Mouse (Mus musculus): Measurements from ENCODE around the gene Cdkl4. TPM values are rescaled to one million over a fixed set of nuclear protein-coding genes. Genes with fewer than 3 reads are reported as not detected.
"Not testable (repeated sequence)": the region's sequence is repeated elsewhere in the genome, so short reads cannot be mapped to it uniquely, and the experiment has no call there.

The Cdkl4 gene
- polyA plus RNA-seq, 1 experiment from 2014 or later = 1.4 TPM

GRCm38 (mm10) chr17:80572187-80572935 is 5.3 kb downstream of the Cdkl4 start:
- no peak for ATAC-seq (replicated peaks; ENCODE audit: insufficient number of reproducible peaks, low FRiP score, low TSS enrichment, low read depth)
- Histone ChIP-seq H3K4me2 (ENCODE audit: low read depth, low read length) (no peak overlapping the region), H3K36me3 (replicated peaks; ENCODE audit: control insufficient read depth, insufficient read depth, low read depth, low read length) (no peaks in the 10 kb centered on the region), H3K27me3 (ENCODE audit: control insufficient read depth, insufficient read depth, low read length) (no peaks in the 10 kb centered on the region), H3K4me1 (ENCODE audit: control insufficient read depth, insufficient read depth, low read length) (no peaks in the 10 kb centered on the region; the same call in 1 of the 2 replicates), H3K4me3 (ENCODE audit: low read depth, low read length) (no peak overlapping the region), H3K9ac (replicated peaks; ENCODE audit: low read length) (no peak overlapping the region), H3K9me3 (replicated peaks; ENCODE audit: control insufficient read depth, low read length) (no peaks in the 10 kb centered on the region), H3K27ac (replicated peaks; ENCODE audit: low read depth, low read length) (no peak overlapping the region)
- WGBS = 88% methylated on average over 13 of the region's 13 CpGs
- DNase-seq (ENCODE audit: low spot score) = no peak

GRCm38 (mm10) chr17:80571460-80571859 is 6.2 kb downstream of the Cdkl4 start:
- H3K9ac ChIP-seq (replicated peaks; ENCODE audit: low read length) = no peak overlapping the region
- 89% methylated on average over 4 of the region's 4 CpGs for WGBS
- DNase-seq (ENCODE audit: low spot score) (no peak), ATAC-seq (replicated peaks; ENCODE audit: insufficient number of reproducible peaks, low FRiP score, low TSS enrichment, low read depth) (no peak; the same call in 1 of the 2 replicates)
- H3K36me3 ChIP-seq (replicated peaks; ENCODE audit: control insufficient read depth, insufficient read depth, low read depth, low read length) = no peaks in the 10 kb centered on the region
- no peak overlapping the region for H3K4me2 ChIP-seq (ENCODE audit: low read depth, low read length)
- no peaks in the 10 kb centered on the region for H3K9me3 ChIP-seq (replicated peaks; ENCODE audit: control insufficient read depth, low read length)
- H3K27ac ChIP-seq (replicated peaks; ENCODE audit: low read depth, low read length) = no peak overlapping the region
- H3K27me3 ChIP-seq (ENCODE audit: control insufficient read depth, insufficient read depth, low read length) = no peaks in the 10 kb centered on the region
- H3K4me1 ChIP-seq (ENCODE audit: control insufficient read depth, insufficient read depth, low read length) = no peaks in the 10 kb centered on the region; the same call in 1 of the 2 replicates
- no peak overlapping the region for H3K4me3 ChIP-seq (ENCODE audit: low read depth, low read length)

- not testable (repeated sequence) for H3K4me3 ChIP-seq (ENCODE audit: low read depth, low read length); ATAC-seq (replicated peaks; ENCODE audit: insufficient number of reproducible peaks, low FRiP score, low TSS enrichment, low read depth); H3K9ac ChIP-seq (replicated peaks; ENCODE audit: low read length); H3K9me3 ChIP-seq (replicated peaks; ENCODE audit: control insufficient read depth, low read length); H3K36me3 ChIP-seq (replicated peaks; ENCODE audit: control insufficient read depth, insufficient read depth, low read depth, low read length); H3K27me3 ChIP-seq (ENCODE audit: control insufficient read depth, insufficient read depth, low read length); H3K4me1 ChIP-seq (ENCODE audit: control insufficient read depth, insufficient read depth, low read length); H3K4me2 ChIP-seq (ENCODE audit: low read depth, low read length); H3K27ac ChIP-seq (replicated peaks; ENCODE audit: low read depth, low read length); DNase-seq (ENCODE audit: low spot score)
- WGBS = 85% methylated on average over 1 of the region's 2 CpGs
Measured at GRCm38 (mm10) chr17:80569718-80570117, 7.9 kb downstream of the Cdkl4 start.

GRCm38 (mm10) chr17:80568842-80569601 is 8.6 kb downstream of the Cdkl4 start:
- H3K36me3 ChIP-seq (replicated peaks; ENCODE audit: control insufficient read depth, insufficient read depth, low read depth, low read length) = no peaks in the 10 kb centered on the region
- 89% methylated on average over 6 of the region's 6 CpGs for WGBS
- H3K4me3 ChIP-seq (ENCODE audit: low read depth, low read length) = no peak overlapping the region
- H3K9ac ChIP-seq (replicated peaks; ENCODE audit: low read length) = no peak overlapping the region
- H3K27me3 ChIP-seq (ENCODE audit: control insufficient read depth, insufficient read depth, low read length) = no peaks in the 10 kb centered on the region
- DNase-seq (ENCODE audit: low spot score) (no peak), ATAC-seq (replicated peaks; ENCODE audit: insufficient number of reproducible peaks, low FRiP score, low TSS enrichment, low read depth) (no peak)
- no peak overlapping the region for H3K27ac ChIP-seq (replicated peaks; ENCODE audit: low read depth, low read length)
- H3K4me2 ChIP-seq (ENCODE audit: low read depth, low read length) = no peak overlapping the region
- H3K4me1 ChIP-seq (ENCODE audit: control insufficient read depth, insufficient read depth, low read length) = no peaks in the 10 kb centered on the region; the same call in 1 of the 2 replicates
- no peaks in the 10 kb centered on the region for H3K9me3 ChIP-seq (replicated peaks; ENCODE audit: control insufficient read depth, low read length)

- H3K4me3 ChIP-seq (ENCODE audit: low read depth, low read length) = no peak overlapping the region
- DNase-seq (ENCODE audit: low spot score) (no peak), ATAC-seq (replicated peaks; ENCODE audit: insufficient number of reproducible peaks, low FRiP score, low TSS enrichment, low read depth) (no peak)
- no peaks in the 10 kb centered on the region; the same call in 1 of the 2 replicates for H3K4me1 ChIP-seq (ENCODE audit: control insufficient read depth, insufficient read depth, low read length)
- H3K9me3 ChIP-seq (replicated peaks; ENCODE audit: control insufficient read depth, low read length) = no peaks in the 10 kb centered on the region
- H3K9ac ChIP-seq (replicated peaks; ENCODE audit: low read length) = no peak overlapping the region
- H3K27ac ChIP-seq (replicated peaks; ENCODE audit: low read depth, low read length) = no peak overlapping the region
- H3K36me3 ChIP-seq (replicated peaks; ENCODE audit: control insufficient read depth, insufficient read depth, low read depth, low read length) = no peaks in the 10 kb centered on the region
- no peaks in the 10 kb centered on the region for H3K27me3 ChIP-seq (ENCODE audit: control insufficient read depth, insufficient read depth, low read length)
- no peak overlapping the region for H3K4me2 ChIP-seq (ENCODE audit: low read depth, low read length)
- 92% methylated on average over 2 of the region's 2 CpGs for WGBS
Measured at GRCm38 (mm10) chr17:80568441-80568840, 9.2 kb downstream of the Cdkl4 start.

GRCm38 (mm10) chr17:80564611-80564924 is 13.0 kb downstream of the Cdkl4 start:
- Histone ChIP-seq H3K36me3 (replicated peaks; ENCODE audit: control insufficient read depth, insufficient read depth, low read depth, low read length) (no peaks in the 10 kb centered on the region), H3K9me3 (replicated peaks; ENCODE audit: control insufficient read depth, low read length) (no peaks in the 10 kb centered on the region), H3K4me1 (ENCODE audit: control insufficient read depth, insufficient read depth, low read length) (no peaks in the 10 kb centered on the region), H3K27me3 (ENCODE audit: control insufficient read depth, insufficient read depth, low read length) (no peaks in the 10 kb centered on the region), H3K27ac (replicated peaks; ENCODE audit: low read depth, low read length) (no peak overlapping the region), H3K4me3 (ENCODE audit: low read depth, low read length) (no peak overlapping the region), H3K9ac (replicated peaks; ENCODE audit: low read length) (no peak overlapping the region), H3K4me2 (ENCODE audit: low read depth, low read length) (no peak overlapping the region)
- no peak for DNase-seq (ENCODE audit: low spot score)
- WGBS = 74% methylated on average over 3 of the region's 3 CpGs
- ATAC-seq (replicated peaks; ENCODE audit: insufficient number of reproducible peaks, low FRiP score, low TSS enrichment, low read depth) = no peak

GRCm38 (mm10) chr17:80563762-80564610 is 13.6 kb downstream of the Cdkl4 start:
- H3K36me3 ChIP-seq (replicated peaks; ENCODE audit: control insufficient read depth, insufficient read depth, low read depth, low read length); H3K9ac ChIP-seq (replicated peaks; ENCODE audit: low read length); H3K9me3 ChIP-seq (replicated peaks; ENCODE audit: control insufficient read depth, low read length); DNase-seq (ENCODE audit: low spot score); H3K27me3 ChIP-seq (ENCODE audit: control insufficient read depth, insufficient read depth, low read length); H3K4me2 ChIP-seq (ENCODE audit: low read depth, low read length); H3K27ac ChIP-seq (replicated peaks; ENCODE audit: low read depth, low read length); H3K4me3 ChIP-seq (ENCODE audit: low read depth, low read length); H3K4me1 ChIP-seq (ENCODE audit: control insufficient read depth, insufficient read depth, low read length); ATAC-seq (replicated peaks; ENCODE audit: insufficient number of reproducible peaks, low FRiP score, low TSS enrichment, low read depth): not testable (repeated sequence)
- whole genome bisulfite sequencing = 94% methylated on average over 27 of the region's 27 CpGs
